Mouse (Mus musculus): ENCODE results near the gene Itsn1. TPM values are rescaled to one million over a fixed set of nuclear protein-coding genes. Genes with fewer than 3 reads are reported as not detected.

Gene Itsn1
- polyA plus RNA-seq, 1 experiment from 2014 or later = 22.7 TPM

GRCm38 (mm10) chr16:91907158-91907557, 178.1 kb downstream of the Itsn1 start:
- no peak overlapping the region for H3K9ac ChIP-seq
- 46% methylated on average over 11 of the region's 11 CpGs for WGBS
- H3K4me2 ChIP-seq = no peak overlapping the region
- peaks cover 12% of the 10 kb centered on the region for H3K4me1 ChIP-seq
- no peak overlapping the region for H3K27ac ChIP-seq
- H3K4me3 ChIP-seq = no peak overlapping the region
- H3K27me3 ChIP-seq = no peaks in the 10 kb centered on the region
- no peaks in the 10 kb centered on the region for H3K36me3 ChIP-seq
- no peak for ATAC-seq (ENCODE audit: insufficient number of reproducible peaks, low FRiP score, low TSS enrichment, low read depth)
- no peaks in the 10 kb centered on the region for H3K9me3 ChIP-seq

- WGBS = 86% methylated on average over 15 of the region's 15 CpGs
- Histone ChIP-seq H3K4me2 (no peak overlapping the region), H3K27me3 (no peaks in the 10 kb centered on the region), H3K36me3 (no peaks in the 10 kb centered on the region), H3K4me3 (no peak overlapping the region), H3K27ac (no peak overlapping the region), H3K4me1 (peaks cover 12% of the 10 kb centered on the region), H3K9me3 (no peaks in the 10 kb centered on the region), H3K9ac (no peak overlapping the region)
- no peak for ATAC-seq (ENCODE audit: insufficient number of reproducible peaks, low FRiP score, low TSS enrichment, low read depth)
These were observed 180.7 kb downstream of the Itsn1 start for GRCm38 (mm10) chr16:91909569-91910335.

- Histone ChIP-seq H3K27me3 (no peaks in the 10 kb centered on the region), H3K4me2 (peak overlapping the region; percentile 45), H3K4me3 (peak overlapping the region; percentile 36), H3K36me3 (no peaks in the 10 kb centered on the region), H3K4me1 (peaks cover 12% of the 10 kb centered on the region), H3K27ac (no peak overlapping the region), H3K9me3 (no peaks in the 10 kb centered on the region), H3K9ac (no peak overlapping the region)
- peak; percentile 62 for ATAC-seq (ENCODE audit: insufficient number of reproducible peaks, low FRiP score, low TSS enrichment, low read depth)
- WGBS = 21% methylated on average over 17 of the region's 17 CpGs
These were observed 188.6 kb downstream of the Itsn1 start for GRCm38 (mm10) chr16:91917631-91918096.

- WGBS = 59% methylated on average over 4 of the region's 4 CpGs
- H3K9me3 ChIP-seq = no peaks in the 10 kb centered on the region
- ATAC-seq (ENCODE audit: insufficient number of reproducible peaks, low FRiP score, low TSS enrichment, low read depth) = no peak
- peaks cover 3% of the 10 kb centered on the region; the same call in 1 of the 2 replicates for H3K36me3 ChIP-seq
- peaks cover 12% of the 10 kb centered on the region for H3K4me1 ChIP-seq
- H3K27ac ChIP-seq = no peak overlapping the region
- no peaks in the 10 kb centered on the region for H3K27me3 ChIP-seq
- H3K4me2 ChIP-seq = no peak overlapping the region
- H3K9ac ChIP-seq = no peak overlapping the region
- no peak overlapping the region for H3K4me3 ChIP-seq
These were observed 189.4 kb downstream of the Itsn1 start for GRCm38 (mm10) chr16:91918461-91918860.

GRCm38 (mm10) chr16:91919056-91919455, 190.0 kb downstream of the Itsn1 start:
- H3K27ac ChIP-seq = no peak overlapping the region
- no peaks in the 10 kb centered on the region for H3K9me3 ChIP-seq
- no peak for ATAC-seq (ENCODE audit: insufficient number of reproducible peaks, low FRiP score, low TSS enrichment, low read depth)
- no peaks in the 10 kb centered on the region for H3K27me3 ChIP-seq
- 57% methylated on average over 6 of the region's 6 CpGs for WGBS
- no peak overlapping the region for H3K4me3 ChIP-seq
- H3K36me3 ChIP-seq = peaks cover 9% of the 10 kb centered on the region
- no peak overlapping the region for H3K9ac ChIP-seq
- peaks cover 12% of the 10 kb centered on the region for H3K4me1 ChIP-seq
- H3K4me2 ChIP-seq = no peak overlapping the region

- Histone ChIP-seq H3K9me3 (no peaks in the 10 kb centered on the region), H3K4me3 (no peak overlapping the region), H3K9ac (no peak overlapping the region), H3K4me1 (peaks cover 12% of the 10 kb centered on the region), H3K27ac (no peak overlapping the region), H3K36me3 (peaks cover 32% of the 10 kb centered on the region), H3K27me3 (no peaks in the 10 kb centered on the region), H3K4me2 (no peak overlapping the region)
- WGBS = 77% methylated on average over 11 of the region's 11 CpGs
- ATAC-seq (ENCODE audit: insufficient number of reproducible peaks, low FRiP score, low TSS enrichment, low read depth) = no peak
These were observed 192.3 kb downstream of the Itsn1 start for GRCm38 (mm10) chr16:91921340-91921739.

- 85% methylated on average over 8 of the region's 8 CpGs for WGBS
- Histone ChIP-seq H3K9ac (no peak overlapping the region), H3K4me3 (no peak overlapping the region), H3K9me3 (no peaks in the 10 kb centered on the region), H3K36me3 (peaks cover 48% of the 10 kb centered on the region), H3K27ac (no peak overlapping the region), H3K4me2 (no peak overlapping the region), H3K4me1 (peaks cover 6% of the 10 kb centered on the region), H3K27me3 (no peaks in the 10 kb centered on the region)
- ATAC-seq (ENCODE audit: insufficient number of reproducible peaks, low FRiP score, low TSS enrichment, low read depth) = no peak
These were observed 193.9 kb downstream of the Itsn1 start for GRCm38 (mm10) chr16:91922939-91923338.

GRCm38 (mm10) chr16:91924426-91924825, 195.3 kb downstream of the Itsn1 start:
- H3K4me1 ChIP-seq = no peaks in the 10 kb centered on the region
- peaks cover 61% of the 10 kb centered on the region for H3K36me3 ChIP-seq
- no peak overlapping the region for H3K4me3 ChIP-seq
- H3K9me3 ChIP-seq = no peaks in the 10 kb centered on the region
- no peaks in the 10 kb centered on the region for H3K27me3 ChIP-seq
- 90% methylated on average over 8 of the region's 8 CpGs for WGBS
- no peak overlapping the region for H3K4me2 ChIP-seq
- no peak for ATAC-seq (ENCODE audit: insufficient number of reproducible peaks, low FRiP score, low TSS enrichment, low read depth)
- no peak overlapping the region for H3K9ac ChIP-seq
- no peak overlapping the region for H3K27ac ChIP-seq

GRCm38 (mm10) chr16:91927911-91928630, 199.0 kb downstream of the Itsn1 start:
- ATAC-seq (ENCODE audit: insufficient number of reproducible peaks, low FRiP score, low TSS enrichment, low read depth) = no peak
- Histone ChIP-seq H3K27ac (no peak overlapping the region), H3K27me3 (no peaks in the 10 kb centered on the region), H3K36me3 (peaks cover 66% of the 10 kb centered on the region), H3K9me3 (no peaks in the 10 kb centered on the region), H3K9ac (no peak overlapping the region), H3K4me3 (no peak overlapping the region), H3K4me1 (peaks cover 12% of the 10 kb centered on the region), H3K4me2 (no peak overlapping the region)
- WGBS = 91% methylated on average over 16 of the region's 16 CpGs

GRCm38 (mm10) chr16:91931078-91932013, 202.3 kb downstream of the Itsn1 start:
- H3K27ac ChIP-seq = peak overlapping the region; percentile 91
- WGBS = 1% methylated on average over 53 of the region's 53 CpGs
- H3K4me1 ChIP-seq = peaks cover 12% of the 10 kb centered on the region
- peaks cover 34% of the 10 kb centered on the region for H3K36me3 ChIP-seq
- peak overlapping the region; percentile 95 for H3K4me3 ChIP-seq
- H3K9me3 ChIP-seq = no peaks in the 10 kb centered on the region
- ATAC-seq (ENCODE audit: insufficient number of reproducible peaks, low FRiP score, low TSS enrichment, low read depth) = peak; percentile 91
- H3K4me2 ChIP-seq = peak overlapping the region; percentile 57
- H3K9ac ChIP-seq = peak overlapping the region; percentile 96
- no peaks in the 10 kb centered on the region for H3K27me3 ChIP-seq

- WGBS = 54% methylated on average over 8 of the region's 8 CpGs
- ATAC-seq (ENCODE audit: insufficient number of reproducible peaks, low FRiP score, low TSS enrichment, low read depth) = no peak
- peak overlapping the region; percentile 95 for H3K4me3 ChIP-seq
- H3K4me1 ChIP-seq = peaks cover 12% of the 10 kb centered on the region
- H3K4me2 ChIP-seq = peak overlapping the region; percentile 47
- no peak overlapping the region for H3K9ac ChIP-seq
- peaks cover 26% of the 10 kb centered on the region for H3K36me3 ChIP-seq
- H3K27ac ChIP-seq = no peak overlapping the region
- H3K27me3 ChIP-seq = no peaks in the 10 kb centered on the region
- no peaks in the 10 kb centered on the region for H3K9me3 ChIP-seq
These were observed 203.1 kb downstream of the Itsn1 start for GRCm38 (mm10) chr16:91932082-91932690.

Measured in limb, embryonic 15.5 days (tissue).